Mouse (Mus musculus): Measurements from ENCODE around the gene Klf15.

GRCm38 (mm10) chr6:90490976-90491375 is 28.6 kb downstream of the Klf15 start:
- TF ChIP-seq EP300 (IDR thresholded peaks at IDR 0.05; ENCODE audit: low read depth) (no peak), CTCF (IDR thresholded peaks at IDR 0.05; ENCODE audit: low read depth) (no peak)

Measured in liver, embryonic 14.5 days (tissue).